Mouse (Mus musculus) heart, postnatal 10 days (tissue): ENCODE measurements at regions not wholly inside any gene's neighbourhood (a gene's known extent, or its start where the extent isn't known, plus 50 kb on each side); places are given as distances from the start of the nearest gene placed in this dataset.
A peak's percentile ranks its signal among the peaks of the same experiment; 100 is the strongest.

Experiments used
- DNase-seq, 2 experiments: peaks; one replicate each; pipeline ENCODE4 v3.0.0; 2021
- intact Hi-C: fragments of 180-260 bp; cut with DNase I; formaldehyde crosslinking; loops from one replicate; pipeline ENCODE4 v1.15.1; 2025

DNA sequence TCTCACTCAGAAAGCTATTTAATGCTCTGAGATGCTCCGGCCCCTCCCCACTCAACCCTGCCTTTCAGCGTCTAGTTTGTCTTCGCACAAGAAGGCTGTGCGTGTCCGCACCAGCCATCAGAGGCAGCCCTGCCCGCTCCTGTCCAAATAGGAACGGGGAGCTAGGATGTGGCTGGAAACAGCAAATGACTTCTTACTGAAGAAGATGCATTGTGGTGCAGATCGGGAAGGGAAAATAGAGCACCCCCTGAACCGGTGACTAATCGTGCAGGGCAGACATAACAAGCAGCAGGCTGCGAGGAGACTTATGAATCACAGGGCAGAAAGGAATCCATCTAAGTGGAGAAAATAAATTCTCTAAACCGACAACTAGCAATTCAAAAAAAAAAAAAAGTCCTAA, 324.5 kb upstream of the Runx1 start:
- DNase-seq = no peak
- intact Hi-C loops = no loop called here

- intact Hi-C loops = no loop called here
- no peak for DNase-seq
These were observed 321.7 kb upstream of the Runx1 start for GRCm38 (mm10) chr16:93147525-93148222.

- intact Hi-C loops = no loop called here
- DNase-seq = no peak
These were observed 320.9 kb upstream of the Runx1 start for GRCm38 (mm10) chr16:93146812-93147211.

DNA sequence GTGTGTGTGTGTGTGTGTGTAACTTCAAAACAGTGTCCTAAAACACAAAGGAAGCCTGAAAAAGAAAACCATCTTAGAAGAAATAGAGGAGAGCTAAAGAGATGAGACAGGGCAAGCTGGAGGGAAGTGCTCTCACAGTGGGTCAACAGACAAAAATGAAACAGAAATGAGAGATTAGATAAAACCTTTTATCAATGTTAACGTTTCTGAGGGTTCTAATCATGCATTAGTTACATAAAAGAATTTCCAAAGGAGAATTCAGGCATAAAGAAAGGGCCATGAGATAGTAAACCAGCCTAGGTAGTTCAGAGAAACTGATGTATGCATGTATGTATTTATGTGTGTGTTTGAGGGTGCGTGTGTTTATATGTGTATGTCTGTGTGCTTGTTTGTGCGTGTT, 319.7 kb upstream of the Runx1 start:
- intact Hi-C loops = no loop called here

GRCm38 (mm10) chr16:93144033-93144432, 318.1 kb upstream of the Runx1 start:
- intact Hi-C loops = no loop called here

More for the DNA sequence above, 319.7 kb upstream of the Runx1 start:
- DNase-seq = no peak

GRCm38 (mm10) chr16:93143164-93143563, 317.2 kb upstream of the Runx1 start:
- intact Hi-C loops = no loop called here
- peak in 1 of 2 experiments; percentile 13 for DNase-seq

More at GRCm38 (mm10) chr16:93144033-93144432, 318.1 kb upstream of the Runx1 start:
- no peak for DNase-seq

- intact Hi-C loops = no loop called here
- peak in 1 of 2 experiments; percentile 7 for DNase-seq
These were observed 316.0 kb upstream of the Runx1 start for GRCm38 (mm10) chr16:93141967-93142366.

DNA sequence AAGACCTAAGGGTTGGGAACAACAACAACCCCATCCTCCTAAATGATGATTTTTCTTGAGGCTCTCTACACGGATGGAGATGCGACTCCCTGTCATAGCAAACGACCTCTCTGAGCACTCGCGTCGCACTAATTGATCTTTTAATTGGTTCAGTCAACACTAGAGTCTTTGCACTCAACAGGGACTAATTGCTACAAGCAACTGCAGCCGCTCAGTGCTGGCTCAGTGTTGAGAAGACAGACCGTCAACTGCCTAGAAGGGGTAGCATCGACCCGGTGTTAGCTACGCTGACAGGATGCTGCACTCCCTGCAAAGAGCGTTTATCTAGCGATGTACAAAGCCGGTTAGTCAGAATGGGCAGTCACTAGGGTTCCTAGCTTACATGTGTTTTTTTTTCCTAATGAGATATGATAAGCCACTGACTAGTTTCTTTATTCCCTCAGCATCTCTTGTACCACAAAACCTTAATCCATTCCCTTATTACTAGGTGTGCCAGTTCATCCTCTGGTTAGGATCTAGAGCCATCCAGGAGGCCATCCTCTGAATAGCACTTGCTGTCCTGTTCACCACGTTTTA, 314.7 kb upstream of the Runx1 start:
- intact Hi-C loops = no loop called here
- DNase-seq = no peak

DNA sequence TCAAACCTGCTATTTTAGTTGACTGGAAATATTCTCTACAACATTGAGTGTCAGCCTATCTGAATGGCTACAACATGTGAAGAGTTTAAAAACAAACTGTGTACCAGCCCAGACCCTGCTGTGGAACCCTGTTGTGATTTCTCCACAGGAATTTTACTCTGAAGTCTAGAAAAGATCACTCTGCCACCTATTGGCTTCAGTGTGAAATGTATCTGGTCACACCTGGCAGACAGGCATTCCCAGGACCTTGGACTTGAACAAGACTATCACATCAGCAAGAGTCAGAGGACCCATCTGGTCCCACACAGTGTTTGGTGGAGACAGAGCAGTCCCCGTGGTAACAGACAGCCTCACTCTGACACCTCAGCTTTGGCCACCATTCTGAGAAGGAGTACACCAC, 311.3 kb upstream of the Runx1 start:
- peak; percentile 21 to 26 for DNase-seq
- intact Hi-C loops = loop anchor here (1.0 to 10.0 kb wide), 3 partner anchors 312 to 570 kb away; partner anchors contain the start of gene Runx1

GRCm38 (mm10) chr16:93131404-93131803, 305.5 kb upstream of the Runx1 start:
- DNase-seq = no peak
- intact Hi-C loops = loop anchor here (10.0 kb wide), 1 partner anchor 307 kb away; the partner anchor contains the start of gene Runx1

- intact Hi-C loops = loop anchor here (10.0 kb wide), 1 partner anchor 306 kb away; the partner anchor contains the start of gene Runx1
- DNase-seq = no peak
These were observed 304.7 kb upstream of the Runx1 start for GRCm38 (mm10) chr16:93130622-93131021.

DNA sequence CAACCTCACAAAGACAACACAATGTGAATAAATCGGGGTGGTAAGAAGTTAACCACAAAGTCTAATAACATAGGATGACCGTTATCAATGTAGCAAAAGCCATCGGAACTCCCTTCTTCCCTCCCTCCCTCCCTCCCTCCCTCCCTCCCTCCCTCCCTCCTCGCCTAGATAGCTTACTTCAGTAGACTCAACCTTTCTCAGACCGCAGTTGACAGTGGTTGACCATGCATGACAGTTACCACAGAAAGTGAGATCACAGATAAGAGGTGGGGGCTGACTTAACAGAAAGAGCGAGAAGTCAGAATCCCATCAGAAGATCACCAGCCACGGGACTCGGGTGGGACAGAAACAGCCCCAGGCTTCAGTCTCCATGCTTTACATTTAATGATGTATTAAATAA, 297.8 kb upstream of the Runx1 start:
- intact Hi-C loops = no loop called here
- DNase-seq = no peak

GRCm38 (mm10) chr16:93116111-93116969, 290.4 kb upstream of the Runx1 start:
- intact Hi-C loops = no loop called here
- DNase-seq = no peak

DNA sequence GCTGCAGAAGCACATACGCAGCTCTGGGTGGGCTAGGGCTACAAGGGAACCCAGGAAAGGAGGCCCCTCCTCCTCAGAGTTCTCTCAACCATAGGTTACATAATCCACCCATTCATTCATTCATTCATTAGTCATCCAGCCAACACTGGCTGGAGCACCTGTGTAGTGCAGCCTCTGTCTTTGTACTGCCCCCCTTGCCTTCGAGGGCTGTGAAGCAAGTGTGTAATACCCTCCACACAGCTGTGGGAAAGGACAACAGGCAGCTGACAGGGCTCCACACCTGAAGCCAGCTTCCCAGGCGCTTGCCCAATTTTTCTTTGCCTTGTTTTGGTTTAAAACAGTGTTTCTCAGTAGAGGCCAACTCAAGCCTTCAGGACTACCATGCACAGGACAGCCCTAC, 285.0 kb upstream of the Runx1 start:
- intact Hi-C loops = no loop called here
- no peak for DNase-seq

- intact Hi-C loops = no loop called here
- DNase-seq = no peak
These were observed 284.5 kb upstream of the Runx1 start for GRCm38 (mm10) chr16:93110451-93110850.

GRCm38 (mm10) chr16:93109683-93110407, 283.9 kb upstream of the Runx1 start:
- intact Hi-C loops = no loop called here

DNA sequence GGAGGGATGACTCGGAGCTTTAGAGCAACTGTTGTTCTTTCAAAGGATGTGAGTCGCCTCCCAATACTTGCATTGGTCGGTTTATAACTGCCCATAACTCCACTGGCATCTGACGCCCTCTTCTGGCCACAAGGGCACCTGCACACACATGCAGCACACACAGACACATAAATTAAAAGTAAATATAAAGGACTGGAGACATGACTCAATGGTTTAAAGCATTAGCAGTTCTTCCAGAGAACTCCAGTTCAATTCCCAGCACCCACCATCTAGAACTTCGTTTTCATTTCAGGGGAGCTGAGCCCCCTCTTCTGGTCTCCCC, 281.5 kb upstream of the Runx1 start:
- intact Hi-C loops = no loop called here
- DNase-seq = no peak

More at GRCm38 (mm10) chr16:93109683-93110407, 283.9 kb upstream of the Runx1 start:
- peak; percentile 20 to 30 for DNase-seq

DNA sequence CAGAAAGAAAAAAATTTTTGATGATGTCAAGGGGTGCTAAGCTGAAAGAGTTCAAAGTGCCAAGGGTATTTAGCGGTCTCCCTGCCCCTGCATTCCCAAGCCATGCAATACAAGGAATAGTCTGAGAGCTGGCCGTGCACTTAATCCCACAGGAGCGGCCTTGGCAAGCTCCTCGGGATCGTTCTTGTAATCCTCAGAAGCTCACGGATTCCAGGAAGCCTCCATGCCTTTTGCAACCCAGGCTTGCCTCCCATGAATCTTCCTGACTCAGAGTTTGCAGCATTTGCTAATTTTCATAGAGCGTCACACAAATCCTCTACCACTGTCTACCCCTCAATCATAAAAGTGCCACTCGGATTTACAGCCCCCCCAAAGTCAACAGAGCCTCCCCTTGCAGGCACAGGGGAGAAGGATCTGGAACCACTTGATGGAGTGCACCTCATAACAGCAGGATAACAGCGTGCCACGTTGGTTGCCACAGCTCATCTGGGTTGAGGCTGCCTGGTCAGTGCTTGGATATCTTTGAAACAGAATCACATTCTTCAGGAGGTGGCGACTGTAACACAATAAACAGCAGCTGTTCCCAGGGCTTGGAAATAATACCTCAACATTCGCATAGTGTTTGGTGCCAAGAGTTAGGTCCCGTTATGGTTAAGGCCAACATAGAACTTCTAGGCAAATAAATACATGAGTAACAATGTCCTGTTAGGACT, 281.0 kb upstream of the Runx1 start:
- peak; percentile 47 to 53 for DNase-seq
- intact Hi-C loops = no loop called here

- intact Hi-C loops = no loop called here
- no peak for DNase-seq
These were observed 276.2 kb upstream of the Runx1 start for GRCm38 (mm10) chr16:93102174-93102573.

- DNase-seq = no peak
These were observed 272.1 kb upstream of the Runx1 start for GRCm38 (mm10) chr16:93098057-93098456.

More at GRCm38 (mm10) chr16:93098057-93098456, 272.1 kb upstream of the Runx1 start:
- intact Hi-C loops = no loop called here
